Mouse (Mus musculus): ENCODE data around the gene Gabrb3.

- TF ChIP-seq GATA1 (IDR thresholded peaks at IDR 0.05; ENCODE audit: borderline replicate concordance, low read length) (no peak), FLI1 (IDR thresholded peaks at IDR 0.05; ENCODE audit: low read length) (no peak)
Observed at GRCm38 (mm10) chr7:57813716-57814115, 394.2 kb downstream of the Gabrb3 start.

Data from megakaryocyte, embryonic 14.5 days (primary cell).